Mouse (Mus musculus): ENCODE results near the gene 4933434E20Rik. TPM values are rescaled to one million over a fixed set of nuclear protein-coding genes. Genes with fewer than 3 reads are reported as not detected.

Gene 4933434E20Rik
- total RNA-seq (2023): 50.8 and 58.4 TPM in 2 replicates

DNA sequence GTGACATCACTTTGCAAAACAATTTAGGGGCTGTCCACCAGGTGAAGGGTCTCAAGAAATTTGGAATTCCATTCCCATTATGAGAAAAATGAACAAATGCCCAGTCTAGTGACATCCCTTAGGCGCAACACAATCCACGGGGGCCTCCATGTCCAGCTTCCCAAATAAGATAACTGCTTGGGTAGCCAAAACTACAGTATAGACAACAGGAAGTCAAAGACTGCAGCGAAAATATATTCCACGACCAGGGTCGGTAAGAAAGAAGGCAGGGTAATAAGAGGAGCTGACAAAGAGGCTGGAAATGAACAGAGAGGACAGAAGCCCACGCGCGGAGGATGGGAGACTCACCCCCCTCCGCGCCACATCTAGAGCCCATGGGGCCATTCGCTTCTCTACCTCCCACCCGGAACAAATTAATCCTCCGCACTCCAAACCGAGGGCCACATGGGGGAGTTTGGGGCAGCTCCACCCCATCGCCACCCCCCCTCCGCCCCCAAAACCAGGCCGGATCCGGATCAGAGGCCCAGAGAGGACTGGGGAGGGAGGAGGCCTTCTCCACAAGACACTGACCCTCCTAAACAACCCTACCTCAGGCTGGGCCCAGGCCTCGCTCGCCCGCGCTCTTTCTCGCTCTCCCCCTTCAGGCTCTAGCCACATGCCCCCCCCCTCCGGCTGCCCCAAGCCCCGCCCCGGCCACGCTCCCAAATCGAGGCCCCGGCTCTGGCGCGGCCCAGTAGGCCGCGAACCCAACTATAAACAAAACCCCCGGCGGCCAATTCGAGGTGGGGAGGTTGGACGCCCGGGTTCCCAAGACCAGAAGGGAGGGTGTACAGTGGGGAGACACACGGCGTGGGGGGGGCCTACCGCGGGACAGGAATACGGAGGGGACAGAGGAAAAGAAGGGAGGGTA lies at the start of gene 4933434E20Rik:
4933434E20Rik (plus strand) TSS at position 196 of the 910 bp plus-strand sequence.

GRCm38 (mm10) chr3:90052351-90053241 lies 1.2 kb downstream of the 4933434E20Rik start, which contains the start of gene Ubap2l:
Gene Ubap2l, minus strand, starts transcription at chr3:90052628.

DNA sequence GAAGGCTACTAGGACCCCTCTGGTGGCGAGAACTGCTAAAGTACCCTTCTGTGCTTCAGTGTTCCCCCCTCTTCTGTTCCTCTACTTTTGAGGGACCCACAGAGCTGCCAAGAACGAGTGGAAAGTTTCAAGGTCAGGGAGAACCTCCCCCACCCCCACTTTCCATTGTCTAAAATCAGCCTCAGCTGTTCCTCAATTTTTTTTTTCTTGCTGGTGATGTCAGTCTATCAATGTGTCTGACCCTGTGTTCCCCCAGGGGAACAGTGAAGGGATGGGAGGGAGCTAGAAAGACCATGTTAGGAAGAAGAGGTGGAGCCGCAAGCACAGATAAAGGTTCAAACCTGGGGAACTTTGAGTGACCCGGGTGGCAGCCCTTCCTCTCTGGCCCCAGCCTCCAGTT lies 20.9 kb downstream of the 4933434E20Rik start, which contains the start of gene Tpm3:
Tpm3 (plus strand) TSS at position 356 of the 400 bp plus-strand sequence.

GRCm38 (mm10) chr3:90103938-90104337 lies 52.5 kb downstream of the 4933434E20Rik start, which contains the start of gene Nup210l:
Gene Nup210l, plus strand, starts transcription at chr3:90104132.

Other genes with a start within 250 kb of the 4933434E20Rik start
- gene She, start 220.3 kb upstream of the 4933434E20Rik start, total RNA-seq (2023): not detected in 2 replicates
- 107 and 112 TPM in 2 replicates for gene Il6ra, start 138.4 kb upstream of the 4933434E20Rik start, total RNA-seq (2023)
- gene Atp8b2, start 88.1 kb upstream of the 4933434E20Rik start, total RNA-seq (2023): 11.8 and 12.7 TPM in 2 replicates
- gene Hax1, start 52.9 kb upstream of the 4933434E20Rik start, total RNA-seq (2023): 26.2 and 34.0 TPM in 2 replicates
- 142 and 164 TPM in 2 replicates for gene Ubap2l, start 992 bp downstream of the 4933434E20Rik start, total RNA-seq (2023)
- 990 and 1,148 TPM in 2 replicates for gene Tpm3, start 21.0 kb downstream of the 4933434E20Rik start, total RNA-seq (2023)
- gene Nup210l, start 52.5 kb downstream of the 4933434E20Rik start, total RNA-seq (2023): 0.76 and 0.79 TPM in 2 replicates
- gene Rps27, start 162.0 kb downstream of the 4933434E20Rik start, total RNA-seq (2023): 872 and 1,486 TPM in 2 replicates
- 2.4 and 2.6 TPM in 2 replicates for gene Rab13, start 162.1 kb downstream of the 4933434E20Rik start, total RNA-seq (2023)
- gene Jtb, start 180.0 kb downstream of the 4933434E20Rik start, total RNA-seq (2023): 20.7 and 36.7 TPM in 2 replicates
- not detected in 2 replicates for gene Creb3l4, start 191.9 kb downstream of the 4933434E20Rik start, total RNA-seq (2023)
- 17.6 and 21.6 TPM in 2 replicates for gene Slc39a1, start 196.5 kb downstream of the 4933434E20Rik start, total RNA-seq (2023)
- 62.3 and 94.5 TPM in 2 replicates for gene Crtc2, start 202.5 kb downstream of the 4933434E20Rik start, total RNA-seq (2023)
- 55.9 and 71.7 TPM in 2 replicates for gene Dennd4b, start 213.5 kb downstream of the 4933434E20Rik start, total RNA-seq (2023)
- gene Gatad2b, start 241.5 kb downstream of the 4933434E20Rik start, total RNA-seq (2023): 67.4 and 68.3 TPM in 2 replicates